Mouse (Mus musculus) forebrain, embryonic 16.5 days (tissue): ENCODE results near the gene Inppl1. TPM values are rescaled to one million over a fixed set of nuclear protein-coding genes. Genes with fewer than 3 reads are reported as not detected.

ENCODE experiments used
- ATAC-seq: fragments of 200-750 bp; cut with Nextera tagmentation; 2 replicates; pipeline ENCODE4 v1.8.0; 2017; ENCODE audit warnings: mild to moderate bottlenecking, moderate library complexity
- H3K27ac ChIP-seq: fragments of 300-500 bp; sonication (generic); 2 replicates; pipeline ENCODE4 v1.5.1; 2014; ENCODE audit warnings: low read length, control low read depth
- H3K27me3 ChIP-seq: fragments of 300-500 bp; sonication (generic); replicated peaks from 2 replicates; pipeline ENCODE4 v1.6.1; 2014; ENCODE audit warnings: low read length; ENCODE audit not compliant: control insufficient read depth, insufficient read depth
- H3K36me3 ChIP-seq: fragments of 300-500 bp; sonication (generic); 2 replicates; pipeline ENCODE4 v1.6.1; 2014; ENCODE audit not compliant: control insufficient read depth, insufficient read depth
- H3K4me1 ChIP-seq: fragments of 300-500 bp; sonication (generic); replicated peaks from 2 replicates; pipeline ENCODE4 v1.6.1; 2014; ENCODE audit warnings: low read length; ENCODE audit not compliant: control insufficient read depth, insufficient read depth
- H3K4me2 ChIP-seq: fragments of 300-500 bp; sonication (generic); 2 replicates; pipeline ENCODE4 v1.6.1; 2014; ENCODE audit warnings: mild to moderate bottlenecking, low read length, control low read depth
- H3K4me3 ChIP-seq: fragments of 300-500 bp; sonication (generic); replicated peaks from 2 replicates; pipeline ENCODE4 v1.5.1; 2014; ENCODE audit warnings: mild to moderate bottlenecking, low read length, control low read depth
- H3K9ac ChIP-seq: fragments of 300-500 bp; sonication (generic); replicated peaks from 2 replicates; pipeline ENCODE4 v1.6.1; 2014; ENCODE audit warnings: low read depth, low read length, control low read depth
- H3K9me3 ChIP-seq: fragments of 300-500 bp; sonication (generic); 2 replicates; pipeline ENCODE4 v1.6.1; 2016; ENCODE audit warnings: low read length; ENCODE audit not compliant: control insufficient read depth
- WGBS: fragments of 180-500 bp; shearing (Covaris S2); extraction: QIAGEN DNeasy Blood & Tissue Kit; methylation state at CpG from one replicate; pipeline ENCODE4 v1.1.7; 2014; 5-methylcytosine and 5-hydroxymethylcytosine counted together
- polyA plus RNA-seq: library from polyadenylated mRNA; unstranded; fragments of >200 nt; fragmentation: Nextera tagmentation; extraction: Ambion mirVana; gene quantifications from 2 replicates; pipeline ENCODE4 v1.2.1, GENCODE M21; 2015

The Inppl1 gene
- polyA plus RNA-seq, 1 experiment from 2014 or later = 20.5 TPM

DNA sequence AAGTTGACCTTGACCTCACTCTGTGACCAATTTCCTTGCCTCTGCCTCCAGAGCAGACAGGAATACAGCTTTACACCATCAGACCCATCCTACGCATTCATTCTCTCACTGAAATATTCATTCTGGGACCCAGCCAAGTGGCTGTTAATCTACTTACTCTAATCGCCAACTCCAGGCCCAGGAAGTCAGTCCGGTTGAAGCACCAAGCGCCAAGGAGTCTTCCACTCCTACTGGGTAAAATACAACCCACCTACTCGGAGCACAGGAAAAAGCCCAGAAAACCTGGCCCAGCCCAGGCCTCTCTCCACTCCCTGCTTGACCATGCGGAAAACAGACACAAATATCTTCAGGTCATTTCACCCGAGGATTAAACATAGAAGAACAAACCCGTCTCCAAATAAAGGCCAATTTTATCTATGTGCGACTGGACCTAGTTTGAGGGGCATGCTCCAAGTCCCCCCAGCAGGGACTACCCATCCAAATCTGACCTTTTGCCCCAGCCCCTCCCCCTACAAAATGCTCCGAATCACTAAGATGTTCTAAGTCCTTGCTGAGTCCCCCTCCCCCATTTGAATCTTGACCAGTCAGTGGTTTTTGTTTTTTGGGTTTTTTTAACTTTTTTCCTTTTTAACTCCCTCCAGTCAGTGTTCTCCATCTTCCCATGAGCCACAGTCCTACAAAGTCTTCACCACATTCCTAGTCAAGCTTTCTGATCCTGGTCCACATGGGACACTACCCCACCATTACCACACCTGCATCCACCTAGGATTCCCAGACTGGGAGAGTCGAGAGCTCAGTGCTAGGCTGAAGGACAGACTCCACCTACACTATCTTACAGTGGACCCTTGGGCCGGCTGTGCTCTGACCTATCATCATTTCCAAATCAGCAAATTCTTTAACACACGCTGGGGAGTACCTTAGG is 30.5 kb upstream of the Inppl1 start:
- H3K27me3 ChIP-seq = no peaks in the 10 kb centered on the region
- no peak overlapping the region for H3K4me2 ChIP-seq
- no peak overlapping the region for H3K4me3 ChIP-seq
- H3K27ac ChIP-seq = no peak overlapping the region
- no peak for ATAC-seq
- H3K9ac ChIP-seq = no peak overlapping the region
- 48% methylated on average over 13 of the region's 13 CpGs for WGBS
- no peaks in the 10 kb centered on the region for H3K36me3 ChIP-seq
- no peaks in the 10 kb centered on the region for H3K4me1 ChIP-seq
- no peaks in the 10 kb centered on the region for H3K9me3 ChIP-seq

DNA sequence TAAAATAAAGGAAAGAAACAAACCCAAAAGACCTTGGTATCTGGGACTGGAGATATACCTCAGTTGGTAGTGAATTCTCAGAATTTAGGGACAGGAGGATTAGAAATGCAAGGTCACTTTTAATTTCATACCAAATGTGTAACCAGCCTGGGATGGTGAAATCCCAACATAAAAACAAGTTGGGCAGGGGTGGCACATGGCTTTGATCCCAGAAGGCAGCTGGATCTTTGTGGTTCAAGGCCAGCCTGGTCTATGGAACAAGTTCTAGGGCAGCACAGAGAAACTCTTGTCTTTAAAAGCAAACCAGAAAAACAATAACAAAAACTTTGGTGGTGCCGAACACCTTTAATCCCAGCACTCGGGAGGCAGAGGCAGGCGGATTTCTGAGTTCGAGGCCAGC is 29.5 kb upstream of the Inppl1 start:
- no peak for ATAC-seq
- Histone ChIP-seq H3K27ac (no peak overlapping the region), H3K4me1 (no peaks in the 10 kb centered on the region), H3K4me3 (no peak overlapping the region), H3K27me3 (no peaks in the 10 kb centered on the region), H3K36me3 (no peaks in the 10 kb centered on the region), H3K9me3 (no peaks in the 10 kb centered on the region), H3K4me2 (no peak overlapping the region), H3K9ac (no peak overlapping the region)
- WGBS = 97% methylated on average over 4 of the region's 4 CpGs

DNA sequence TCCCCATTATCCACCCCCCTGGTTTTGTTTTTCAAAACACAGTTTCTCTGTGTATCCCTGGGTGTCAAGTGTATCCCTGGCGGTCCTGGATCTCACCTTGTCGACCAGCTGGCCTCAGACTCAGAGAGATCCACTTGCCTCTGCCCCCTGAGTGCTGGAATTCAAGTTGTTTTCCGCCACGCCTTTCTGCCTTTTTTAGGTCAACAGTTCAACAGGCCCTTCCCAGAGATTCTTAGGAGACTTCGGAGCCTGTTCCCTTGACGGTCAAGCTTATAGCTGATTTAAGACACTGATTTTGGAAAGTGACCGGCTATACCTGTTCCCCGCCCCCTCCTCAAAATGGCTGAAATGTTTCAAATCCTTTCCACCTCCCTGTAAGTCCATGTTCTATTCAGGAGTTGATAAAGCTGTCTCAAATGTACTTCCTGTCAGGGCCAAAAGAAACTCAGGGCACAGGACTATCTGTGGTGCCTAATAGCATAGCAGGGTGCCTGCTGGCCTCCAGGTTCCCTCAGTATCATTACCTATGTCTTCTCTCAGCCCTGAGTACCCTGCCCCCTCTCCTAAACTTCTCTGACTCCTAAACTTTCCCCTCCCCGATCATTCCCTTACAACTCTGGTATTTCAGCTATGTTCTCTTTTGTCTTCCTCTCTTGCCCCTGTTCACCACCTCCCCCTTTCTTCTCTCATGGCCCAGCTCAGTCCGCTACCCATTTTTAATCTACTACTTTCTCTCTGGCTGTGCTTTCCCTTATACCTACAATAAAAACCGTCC is 28.6 kb upstream of the Inppl1 start:
- H3K4me3 ChIP-seq = no peak overlapping the region
- no peak overlapping the region for H3K27ac ChIP-seq
- H3K4me1 ChIP-seq = no peaks in the 10 kb centered on the region
- WGBS = 76% methylated on average over 11 of the region's 11 CpGs
- H3K36me3 ChIP-seq = no peaks in the 10 kb centered on the region
- H3K4me2 ChIP-seq = no peak overlapping the region
- no peaks in the 10 kb centered on the region for H3K9me3 ChIP-seq
- no peaks in the 10 kb centered on the region for H3K27me3 ChIP-seq
- no peak for ATAC-seq
- H3K9ac ChIP-seq = no peak overlapping the region

DNA sequence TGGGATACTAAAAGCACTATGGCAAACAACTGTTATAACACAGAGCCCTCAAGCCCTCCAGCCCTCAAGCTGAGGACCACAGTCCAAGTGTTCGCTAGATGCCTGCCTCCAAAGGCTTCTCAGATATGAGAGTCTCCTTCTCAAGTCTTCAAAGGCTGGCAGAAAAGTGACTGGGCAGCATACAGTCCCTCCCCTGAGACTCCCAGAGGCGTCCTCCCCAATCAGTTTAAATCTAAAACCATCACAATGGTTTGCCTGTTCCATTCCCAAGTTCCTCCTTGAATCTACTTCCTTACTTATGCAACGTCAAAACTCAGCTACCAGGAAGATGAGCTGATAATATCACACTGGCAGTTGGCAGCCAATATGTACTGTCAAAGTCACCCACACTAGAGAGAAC is 25.4 kb upstream of the Inppl1 start, which contains the start of gene Anapc15:
TSS of gene Anapc15 (plus strand) at position 301 of the 400 bp plus-strand sequence.
- no peak within 1 kb of the TSS for H3K9ac ChIP-seq
- no peaks in the 10 kb centered on the region for H3K36me3 ChIP-seq
- H3K4me2 ChIP-seq = no peak within 1 kb of the TSS
- no peak for ATAC-seq
- no peaks in the 10 kb centered on the region for H3K9me3 ChIP-seq
- no peak within 1 kb of the TSS for H3K4me3 ChIP-seq
- no peak within 1 kb of the TSS for H3K27ac ChIP-seq
- H3K27me3 ChIP-seq = no peaks in the 10 kb centered on the region
- WGBS = 85% methylated on average over 3 of the region's 3 CpGs
- no peaks in the 10 kb centered on the region for H3K4me1 ChIP-seq

DNA sequence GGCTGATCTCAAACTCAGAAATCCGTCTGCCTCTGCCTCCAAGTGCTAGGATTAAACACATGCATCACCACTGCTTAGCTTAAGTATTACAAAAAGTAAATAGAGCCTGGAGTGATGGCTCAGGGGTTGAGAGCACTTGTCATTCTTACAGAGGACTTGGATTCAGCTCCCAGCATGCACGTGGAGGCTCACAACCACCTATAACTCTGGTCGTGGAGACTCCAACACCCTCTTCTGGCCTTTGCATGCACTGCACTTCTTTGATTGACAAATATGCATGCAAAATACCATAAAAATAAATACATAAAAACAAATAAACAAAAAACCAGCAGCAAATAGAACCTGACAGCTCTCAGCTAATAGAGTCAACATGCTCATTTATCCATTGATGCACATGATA is 24.3 kb upstream of the Inppl1 start:
- H3K4me3 ChIP-seq = no peak overlapping the region
- H3K27ac ChIP-seq = no peak overlapping the region
- H3K9me3 ChIP-seq = no peaks in the 10 kb centered on the region
- no peak overlapping the region for H3K9ac ChIP-seq
- H3K27me3 ChIP-seq = no peaks in the 10 kb centered on the region
- no peak overlapping the region for H3K4me2 ChIP-seq
- no peaks in the 10 kb centered on the region for H3K4me1 ChIP-seq
- WGBS = 61% methylated on average over 3 of the region's 3 CpGs
- H3K36me3 ChIP-seq = no peaks in the 10 kb centered on the region
- no peak for ATAC-seq

DNA sequence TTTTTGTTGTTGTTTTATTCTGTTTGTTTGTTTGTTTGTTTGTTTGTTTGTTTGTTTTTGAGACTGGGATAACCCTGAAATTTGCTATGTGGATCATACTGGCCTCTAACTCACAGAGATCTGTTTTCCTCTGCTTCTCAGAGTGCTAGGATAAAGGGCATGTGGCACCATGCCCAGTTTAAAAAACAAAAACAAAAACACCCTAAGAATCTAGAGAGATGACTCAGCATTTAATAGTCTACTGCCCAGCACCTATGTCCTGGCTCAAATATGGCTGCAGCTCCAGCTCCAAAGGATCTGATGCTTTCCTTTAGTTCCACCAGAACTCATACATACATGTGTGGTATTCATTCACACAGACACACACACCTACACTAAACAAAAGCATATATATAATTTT is 22.9 kb upstream of the Inppl1 start:
- no peaks in the 10 kb centered on the region for H3K36me3 ChIP-seq
- no peak overlapping the region for H3K4me3 ChIP-seq
- H3K4me1 ChIP-seq = no peaks in the 10 kb centered on the region
- no peak for ATAC-seq
- H3K9ac ChIP-seq = no peak overlapping the region
- H3K27me3 ChIP-seq = no peaks in the 10 kb centered on the region
- H3K9me3 ChIP-seq = no peaks in the 10 kb centered on the region
- H3K27ac ChIP-seq = no peak overlapping the region
- H3K4me2 ChIP-seq = no peak overlapping the region

DNA sequence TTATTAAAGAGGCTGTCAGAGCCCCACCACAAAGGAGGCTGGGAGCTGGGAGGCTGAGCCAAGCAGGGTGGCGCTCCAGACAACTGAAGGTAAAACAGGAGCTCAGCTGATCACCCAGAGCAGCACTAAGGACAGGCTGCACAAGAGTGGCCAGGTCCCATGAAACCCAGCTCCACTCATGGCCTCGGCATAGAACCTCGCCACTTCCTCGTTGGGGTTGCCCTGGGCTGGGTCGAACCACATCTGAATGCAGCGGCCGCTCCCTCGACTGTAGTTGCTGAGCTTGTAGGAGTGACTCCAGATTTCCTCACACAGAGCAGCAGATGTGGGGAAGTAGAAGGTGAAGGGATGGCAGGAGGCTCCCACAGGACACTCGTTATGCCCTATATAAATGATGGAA is 20.3 kb upstream of the Inppl1 start:
- WGBS = 77% methylated on average over 9 of the region's 9 CpGs
- no peak overlapping the region for H3K9ac ChIP-seq
- H3K9me3 ChIP-seq = no peaks in the 10 kb centered on the region
- no peak overlapping the region for H3K27ac ChIP-seq
- H3K4me3 ChIP-seq = no peak overlapping the region
- no peaks in the 10 kb centered on the region for H3K27me3 ChIP-seq
- no peak for ATAC-seq
- no peak overlapping the region for H3K4me2 ChIP-seq
- no peaks in the 10 kb centered on the region for H3K36me3 ChIP-seq
- no peaks in the 10 kb centered on the region for H3K4me1 ChIP-seq

DNA sequence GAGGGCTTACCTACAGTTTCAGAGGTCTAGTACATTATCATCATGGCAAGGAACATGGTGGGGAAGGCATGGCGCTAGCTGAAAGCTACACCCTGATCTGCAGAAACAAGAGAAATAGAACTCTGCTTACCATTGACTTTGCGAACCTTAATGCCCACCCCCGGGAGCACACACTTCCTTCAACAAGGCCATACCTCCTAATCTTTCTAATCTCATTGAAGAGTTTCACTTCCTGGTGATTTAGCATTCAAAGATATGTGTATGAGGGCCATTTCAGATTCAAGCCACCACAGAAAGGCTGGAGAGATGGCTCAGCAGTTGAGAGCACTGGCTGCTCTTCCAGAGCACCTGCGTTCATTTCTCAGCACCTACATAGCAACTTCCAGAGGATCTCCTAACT is 19.1 kb upstream of the Inppl1 start, which contains the start of gene Folr2:
TSS of gene Folr2 (minus strand) at position 101 of the 400 bp plus-strand sequence.
- Histone ChIP-seq H3K27me3 (no peaks in the 10 kb centered on the region), H3K27ac (no peak within 1 kb of the TSS), H3K9ac (no peak within 1 kb of the TSS), H3K36me3 (no peaks in the 10 kb centered on the region), H3K4me1 (no peaks in the 10 kb centered on the region), H3K9me3 (no peaks in the 10 kb centered on the region), H3K4me2 (no peak within 1 kb of the TSS), H3K4me3 (no peak within 1 kb of the TSS)
- 95% methylated on average over 4 of the region's 4 CpGs for WGBS
- ATAC-seq = no peak

DNA sequence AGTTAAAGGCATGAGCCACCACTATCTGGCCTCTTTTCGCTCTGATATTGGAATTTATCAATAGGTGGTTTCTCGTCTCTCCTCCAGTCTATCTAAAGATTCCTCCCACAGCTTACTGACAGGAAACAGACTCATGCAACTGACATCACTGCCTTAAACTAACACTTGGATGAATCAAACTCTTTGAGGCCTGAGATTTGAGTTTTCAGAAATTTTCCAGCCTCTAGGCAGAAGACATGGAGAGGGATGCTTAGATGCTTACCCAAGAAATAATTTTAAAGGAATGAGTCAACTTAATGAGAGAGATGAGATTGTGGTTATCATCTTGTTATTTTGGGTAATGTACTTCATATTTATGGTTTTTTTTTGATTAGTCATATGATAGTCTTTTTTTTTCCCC is 15.8 kb upstream of the Inppl1 start:
- Histone ChIP-seq H3K27me3 (no peaks in the 10 kb centered on the region), H3K36me3 (no peaks in the 10 kb centered on the region), H3K9me3 (no peaks in the 10 kb centered on the region), H3K4me1 (no peaks in the 10 kb centered on the region), H3K4me2 (no peak overlapping the region), H3K9ac (no peak overlapping the region), H3K27ac (no peak overlapping the region), H3K4me3 (no peak overlapping the region)
- 94% methylated on average over 2 of the region's 2 CpGs for WGBS
- no peak for ATAC-seq
